Mouse (Mus musculus): ENCODE data around the gene Drosha.
"Not testable (repeated sequence)": the region's sequence is repeated elsewhere in the genome, so short reads cannot be mapped to it uniquely, and the experiment has no call there.

The Drosha gene

GRCm38 (mm10) chr15:12877934-12878333 lies 53.3 kb downstream of the Drosha start:
- in situ Hi-C loops (cut with MboI; ENCODE audit: low sequenced_read_pairs), result no loop called here

GRCm38 (mm10) chr15:12878581-12878980 lies 54.0 kb downstream of the Drosha start:
- in situ Hi-C loops (cut with MboI; ENCODE audit: low sequenced_read_pairs), result no loop called here

DNA sequence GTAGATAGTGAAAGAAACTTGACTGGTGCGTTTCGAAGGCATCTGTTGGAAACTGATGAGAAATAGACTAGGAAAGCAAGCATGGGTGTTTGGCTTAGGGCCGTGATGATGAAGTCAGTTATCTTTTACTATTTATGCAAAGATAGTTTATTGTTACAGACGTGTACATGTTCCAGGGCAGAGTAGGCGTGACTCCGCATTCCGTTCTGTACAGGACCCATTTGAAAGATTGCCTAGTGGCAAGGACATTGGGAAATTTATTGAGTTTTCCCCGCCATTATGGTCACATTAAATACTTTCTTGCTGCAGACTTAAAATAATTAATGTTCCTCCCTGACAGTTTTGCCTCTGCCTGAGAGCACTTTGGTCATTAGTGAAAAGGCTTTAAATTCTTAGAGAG lies 55.3 kb downstream of the Drosha start:
- in situ Hi-C loops (cut with MboI; ENCODE audit: low sequenced_read_pairs), result no loop called here

- in situ Hi-C loops (cut with MboI; ENCODE audit: low sequenced_read_pairs), result no loop called here
Measured at GRCm38 (mm10) chr15:12884855-12885254, 60.2 kb downstream of the Drosha start.

- in situ Hi-C loops (cut with MboI; ENCODE audit: low sequenced_read_pairs), result no loop called here
Measured at GRCm38 (mm10) chr15:12885361-12885760, 60.7 kb downstream of the Drosha start.

- in situ Hi-C loops (cut with MboI; ENCODE audit: low sequenced_read_pairs), result no loop called here
Measured at GRCm38 (mm10) chr15:12887206-12887605, 62.6 kb downstream of the Drosha start.

- in situ Hi-C loops (cut with MboI; ENCODE audit: low sequenced_read_pairs), result no loop called here
Measured at GRCm38 (mm10) chr15:12888312-12888711, 63.7 kb downstream of the Drosha start.

DNA sequence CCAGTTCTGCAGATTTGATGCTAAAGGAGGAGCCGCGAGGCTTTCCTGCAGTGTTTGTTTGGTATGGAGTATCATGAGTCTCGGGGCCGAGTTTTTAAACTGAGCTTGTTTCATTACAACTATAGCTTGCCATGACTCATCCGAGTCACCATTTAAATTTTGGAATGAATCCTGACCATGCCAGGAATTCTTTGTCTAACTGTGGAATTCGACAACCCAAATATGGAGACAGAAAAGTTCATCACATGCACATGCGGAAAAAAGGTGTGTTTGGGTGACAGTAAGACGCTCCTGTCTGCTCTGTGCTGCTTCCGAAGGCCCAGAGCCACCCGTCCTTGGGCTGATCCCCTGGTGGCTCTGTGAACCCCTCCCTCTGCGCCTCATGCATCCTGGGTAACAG lies 65.3 kb downstream of the Drosha start:
- in situ Hi-C loops (cut with MboI; ENCODE audit: low sequenced_read_pairs), result no loop called here

- in situ Hi-C loops (cut with MboI; ENCODE audit: low sequenced_read_pairs), result no loop called here
Measured at GRCm38 (mm10) chr15:12895426-12895825, 70.8 kb downstream of the Drosha start.

GRCm38 (mm10) chr15:12896022-12897009 lies 71.7 kb downstream of the Drosha start:
- in situ Hi-C loops (cut with MboI; ENCODE audit: low sequenced_read_pairs), result no loop called here

- in situ Hi-C loops (cut with MboI; ENCODE audit: low sequenced_read_pairs), result no loop called here
Measured at GRCm38 (mm10) chr15:12897831-12898230, 73.2 kb downstream of the Drosha start.

- in situ Hi-C loops (cut with MboI; ENCODE audit: low sequenced_read_pairs), result no loop called here
Measured at GRCm38 (mm10) chr15:12900428-12901196, 76.0 kb downstream of the Drosha start.

DNA sequence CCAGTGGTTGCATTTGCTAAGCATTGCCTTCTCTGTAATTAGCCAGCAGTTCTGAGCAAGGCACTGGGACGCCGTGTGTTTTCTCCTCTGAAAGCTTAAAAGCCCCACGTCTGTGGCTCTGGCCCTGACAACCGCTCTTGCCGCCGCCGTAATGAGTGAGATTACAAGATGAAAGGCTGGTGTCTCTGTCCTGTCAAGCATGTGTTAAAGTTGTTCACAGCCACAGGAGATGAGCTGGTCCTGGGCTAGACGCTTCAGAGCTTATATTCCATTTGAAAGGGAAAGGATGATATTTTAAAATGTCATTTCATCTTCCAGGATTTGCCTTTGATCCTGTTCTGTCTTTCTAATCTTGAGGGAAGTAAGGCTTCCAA lies 76.6 kb downstream of the Drosha start:
- in situ Hi-C loops (cut with MboI; ENCODE audit: low sequenced_read_pairs), result no loop called here

- in situ Hi-C loops (cut with MboI; ENCODE audit: low sequenced_read_pairs), result no loop called here
Measured at GRCm38 (mm10) chr15:12904442-12904841, 79.8 kb downstream of the Drosha start.

DNA sequence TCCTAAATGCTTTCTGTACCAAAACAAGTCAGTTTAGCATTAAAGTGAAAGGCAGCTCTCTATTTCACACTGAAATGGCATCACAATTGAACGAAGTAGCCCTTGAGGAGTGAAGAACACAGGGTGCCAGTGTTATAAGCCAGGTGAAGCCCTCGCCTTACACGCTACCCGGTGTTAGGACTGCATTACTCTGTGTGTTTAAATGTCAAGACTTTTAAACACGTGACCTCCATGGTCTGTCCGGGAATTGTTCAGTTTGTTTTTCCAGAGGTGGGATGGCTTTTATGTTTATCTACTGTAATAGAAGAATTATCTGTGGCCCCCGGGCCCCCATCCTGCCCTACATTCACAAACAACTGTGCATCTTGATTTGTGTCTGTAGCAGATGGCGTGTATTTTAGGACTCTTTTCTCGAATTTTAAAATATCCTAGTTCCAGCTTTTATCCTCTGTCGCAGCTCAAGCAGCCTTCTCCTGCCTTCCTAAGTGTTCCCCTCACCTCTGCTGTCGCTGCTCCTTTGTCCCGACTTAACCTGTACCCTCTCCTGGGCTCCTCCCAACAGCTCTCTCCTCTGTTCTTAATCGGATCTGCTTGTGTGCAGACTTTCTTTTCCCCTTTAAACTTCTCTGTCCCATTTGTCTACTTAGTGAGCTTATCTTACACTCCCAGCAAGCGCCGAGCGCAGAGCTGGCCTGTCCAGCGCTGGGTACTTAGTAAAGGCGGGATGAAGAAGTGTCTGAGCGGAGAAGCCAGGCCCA lies 83.5 kb downstream of the Drosha start:
- in situ Hi-C loops (cut with MboI; ENCODE audit: low sequenced_read_pairs), result no loop called here

GRCm38 (mm10) chr15:12908720-12909028 lies 84.1 kb downstream of the Drosha start:
- in situ Hi-C loops (cut with MboI; ENCODE audit: low sequenced_read_pairs), result no loop called here

DNA sequence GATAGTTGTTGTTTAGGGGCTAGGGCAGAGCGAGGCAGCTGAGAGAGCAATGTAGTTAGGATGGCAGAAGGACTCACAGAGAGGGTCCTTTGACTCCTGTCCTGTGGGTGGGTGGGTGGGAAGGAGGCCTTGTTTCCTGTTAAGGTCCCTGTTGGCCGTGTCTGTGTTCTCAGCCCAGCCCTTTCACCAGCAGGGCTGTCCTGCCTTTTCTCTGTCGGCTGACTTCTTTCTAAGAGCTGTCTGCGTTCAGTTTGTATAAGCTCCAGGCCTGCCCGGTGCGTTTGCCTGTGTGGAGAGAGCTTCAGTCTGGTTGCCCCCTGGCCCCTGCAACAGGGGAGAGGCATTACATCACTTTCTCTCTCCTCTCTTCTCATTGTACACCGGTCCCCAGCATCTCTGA lies 84.6 kb downstream of the Drosha start:
- in situ Hi-C loops (cut with MboI; ENCODE audit: low sequenced_read_pairs), result no loop called here

DNA sequence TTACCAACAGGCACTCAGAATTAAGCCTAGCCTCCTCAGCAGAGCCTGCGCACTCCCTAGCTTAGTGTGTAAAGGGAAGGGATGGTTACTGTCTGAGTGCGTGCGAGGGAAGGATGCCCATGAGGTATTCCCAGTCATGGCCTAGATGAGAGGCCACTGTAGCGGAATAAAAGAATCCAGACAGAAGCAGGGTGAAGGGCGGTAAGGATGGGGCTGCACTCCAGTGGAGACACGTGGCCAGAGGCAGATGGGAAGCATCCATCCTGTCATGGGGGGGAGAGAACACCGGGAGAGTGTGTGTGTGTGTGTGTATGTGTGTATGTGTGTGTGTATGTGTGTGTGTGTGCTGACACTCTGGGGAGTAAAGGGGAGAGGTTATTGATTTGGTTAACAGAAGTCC lies 86.5 kb downstream of the Drosha start:
- in situ Hi-C loops (cut with MboI; ENCODE audit: low sequenced_read_pairs), result no loop called here

- in situ Hi-C loops (cut with MboI; ENCODE audit: low sequenced_read_pairs), result no loop called here
Measured at GRCm38 (mm10) chr15:12916314-12916815, 91.8 kb downstream of the Drosha start.

GRCm38 (mm10) chr15:12919326-12919966 lies 94.8 kb downstream of the Drosha start:
- in situ Hi-C loops (cut with MboI; ENCODE audit: low sequenced_read_pairs), result not testable (repeated sequence)
